Mouse (Mus musculus): Measurements from ENCODE around the gene Anapc5. TPM values are rescaled to one million over a fixed set of nuclear protein-coding genes. Genes with fewer than 3 reads are reported as not detected.

Gene Anapc5
- polyA plus RNA-seq, 1 experiment from 2014 or later, result 441 TPM

- WGBS, result 92% methylated on average over 8 of the region's 8 CpGs
- no peak for ATAC-seq (ENCODE audit: low FRiP score, low TSS enrichment)
- Histone ChIP-seq H3K4me2 (replicated peaks; ENCODE audit: low read depth, low read length) (no peak overlapping the region), H3K36me3 (ENCODE audit: insufficient read depth, low read length) (peaks cover 93% of the 10 kb centered on the region), H3K4me3 (ENCODE audit: low read length) (no peak overlapping the region), H3K27me3 (ENCODE audit: insufficient read depth, low read length) (no peaks in the 10 kb centered on the region), H3K9me3 (ENCODE audit: low read length) (no peaks in the 10 kb centered on the region), H3K27ac (ENCODE audit: low read length) (peak overlapping the region; percentile 61; the same call in 1 of the 2 replicates), H3K4me1 (ENCODE audit: insufficient read depth, low read length) (0 out of 2 replicates have a peak, but pooled peaks cover 3% of the 10 kb centered on the region), H3K9ac (replicated peaks; ENCODE audit: low read length) (no peak overlapping the region)
Measured at GRCm38 (mm10) chr5:122801684-122802083, 19.5 kb downstream of the Anapc5 start.

- 73% methylated on average over 13 of the region's 13 CpGs for WGBS
- Histone ChIP-seq H3K9ac (replicated peaks; ENCODE audit: low read length) (no peak overlapping the region), H3K4me1 (ENCODE audit: insufficient read depth, low read length) (0 out of 2 replicates have a peak, but pooled peaks cover 3% of the 10 kb centered on the region), H3K4me3 (ENCODE audit: low read length) (no peak overlapping the region), H3K27me3 (ENCODE audit: insufficient read depth, low read length) (no peaks in the 10 kb centered on the region), H3K9me3 (ENCODE audit: low read length) (no peaks in the 10 kb centered on the region), H3K27ac (ENCODE audit: low read length) (no peak overlapping the region), H3K4me2 (replicated peaks; ENCODE audit: low read depth, low read length) (no peak overlapping the region), H3K36me3 (ENCODE audit: insufficient read depth, low read length) (peaks cover 90% of the 10 kb centered on the region)
- no peak for ATAC-seq (ENCODE audit: low FRiP score, low TSS enrichment)
Measured at GRCm38 (mm10) chr5:122800345-122801010, 20.7 kb downstream of the Anapc5 start.

- 86% methylated on average over 17 of the region's 17 CpGs for whole genome bisulfite sequencing
- H3K27ac ChIP-seq (ENCODE audit: low read length), result no peak overlapping the region
- H3K4me1 ChIP-seq (ENCODE audit: insufficient read depth, low read length), result 0 out of 2 replicates have a peak, but pooled peaks cover 3% of the 10 kb centered on the region
- H3K27me3 ChIP-seq (ENCODE audit: insufficient read depth, low read length), result no peaks in the 10 kb centered on the region
- no peak overlapping the region for H3K4me3 ChIP-seq (ENCODE audit: low read length)
- ATAC-seq (ENCODE audit: low FRiP score, low TSS enrichment), result no peak
- peaks cover 86% of the 10 kb centered on the region for H3K36me3 ChIP-seq (ENCODE audit: insufficient read depth, low read length)
- H3K4me2 ChIP-seq (replicated peaks; ENCODE audit: low read depth, low read length), result no peak overlapping the region
- no peaks in the 10 kb centered on the region for H3K9me3 ChIP-seq (ENCODE audit: low read length)
- H3K9ac ChIP-seq (replicated peaks; ENCODE audit: low read length), result no peak overlapping the region
Measured at GRCm38 (mm10) chr5:122799379-122800344, 21.5 kb downstream of the Anapc5 start.

- no peaks in the 10 kb centered on the region for H3K27me3 ChIP-seq (ENCODE audit: insufficient read depth, low read length)
- 72% methylated on average over 17 of the region's 17 CpGs for WGBS
Measured at GRCm38 (mm10) chr5:122798557-122799378, 22.4 kb downstream of the Anapc5 start.

GRCm38 (mm10) chr5:122797866-122798265 lies 23.3 kb downstream of the Anapc5 start:
- H3K4me2 ChIP-seq (replicated peaks; ENCODE audit: low read depth, low read length), result no peak overlapping the region
- WGBS, result 93% methylated on average over 3 of the region's 3 CpGs
- H3K27ac ChIP-seq (ENCODE audit: low read length), result no peak overlapping the region
- H3K27me3 ChIP-seq (ENCODE audit: insufficient read depth, low read length), result no peaks in the 10 kb centered on the region
- H3K4me1 ChIP-seq (ENCODE audit: insufficient read depth, low read length), result 0 out of 2 replicates have a peak, but pooled peaks cover 3% of the 10 kb centered on the region
- no peak overlapping the region for H3K4me3 ChIP-seq (ENCODE audit: low read length)
- peaks cover 85% of the 10 kb centered on the region for H3K36me3 ChIP-seq (ENCODE audit: insufficient read depth, low read length)
- no peak overlapping the region for H3K9ac ChIP-seq (replicated peaks; ENCODE audit: low read length)
- no peak for ATAC-seq (ENCODE audit: low FRiP score, low TSS enrichment)
- H3K9me3 ChIP-seq (ENCODE audit: low read length), result no peaks in the 10 kb centered on the region

More at GRCm38 (mm10) chr5:122798557-122799378, 22.4 kb downstream of the Anapc5 start:
- Histone ChIP-seq H3K36me3 (ENCODE audit: insufficient read depth, low read length) (peaks cover 85% of the 10 kb centered on the region), H3K4me2 (replicated peaks; ENCODE audit: low read depth, low read length) (no peak overlapping the region), H3K9me3 (ENCODE audit: low read length) (no peaks in the 10 kb centered on the region), H3K4me3 (ENCODE audit: low read length) (no peak overlapping the region), H3K27ac (ENCODE audit: low read length) (no peak overlapping the region), H3K9ac (replicated peaks; ENCODE audit: low read length) (no peak overlapping the region), H3K4me1 (ENCODE audit: insufficient read depth, low read length) (0 out of 2 replicates have a peak, but pooled peaks cover 3% of the 10 kb centered on the region)
- 0 out of 2 replicates have a peak, but pooled peaks have one; percentile 49 for ATAC-seq (ENCODE audit: low FRiP score, low TSS enrichment)

DNA sequence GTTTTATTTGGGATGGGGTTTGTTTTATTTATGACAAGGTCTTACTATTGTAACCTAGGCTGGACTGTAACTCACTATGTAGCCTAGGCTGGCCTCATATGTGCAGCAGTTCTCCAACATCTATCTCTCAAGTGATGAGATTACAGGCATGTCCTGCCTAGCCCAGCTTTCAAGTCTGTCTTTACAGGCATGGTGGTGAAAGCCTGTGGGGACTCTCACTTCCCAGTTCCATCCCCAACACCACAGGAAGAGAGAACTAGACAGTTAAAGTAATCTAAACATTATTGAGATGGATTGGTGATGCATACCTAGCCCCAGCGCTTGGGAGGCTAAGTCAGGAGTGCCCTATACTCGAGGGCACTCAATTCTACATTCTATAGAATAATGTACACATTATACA lies 32.4 kb downstream of the Anapc5 start:
- Histone ChIP-seq H3K4me2 (replicated peaks; ENCODE audit: low read depth, low read length) (no peak overlapping the region), H3K27me3 (ENCODE audit: insufficient read depth, low read length) (no peaks in the 10 kb centered on the region), H3K4me3 (ENCODE audit: low read length) (no peak overlapping the region), H3K36me3 (ENCODE audit: insufficient read depth, low read length) (peaks cover 55% of the 10 kb centered on the region), H3K9me3 (ENCODE audit: low read length) (no peaks in the 10 kb centered on the region), H3K27ac (ENCODE audit: low read length) (no peak overlapping the region), H3K4me1 (ENCODE audit: insufficient read depth, low read length) (peaks cover 7% of the 10 kb centered on the region; the same call in 1 of the 2 replicates), H3K9ac (replicated peaks; ENCODE audit: low read length) (no peak overlapping the region)
- ATAC-seq (ENCODE audit: low FRiP score, low TSS enrichment), result no peak
- 93% methylated on average over 2 of the region's 2 CpGs for WGBS

- H3K4me3 ChIP-seq (ENCODE audit: low read length), result no peak overlapping the region
- no peak overlapping the region for H3K4me2 ChIP-seq (replicated peaks; ENCODE audit: low read depth, low read length)
- H3K9ac ChIP-seq (replicated peaks; ENCODE audit: low read length), result no peak overlapping the region
- WGBS, result 68% methylated on average over 12 of the region's 12 CpGs
- no peak overlapping the region for H3K27ac ChIP-seq (ENCODE audit: low read length)
- H3K27me3 ChIP-seq (ENCODE audit: insufficient read depth, low read length), result no peaks in the 10 kb centered on the region
- peaks cover 34% of the 10 kb centered on the region for H3K36me3 ChIP-seq (ENCODE audit: insufficient read depth, low read length)
- peaks cover 7% of the 10 kb centered on the region; the same call in 1 of the 2 replicates for H3K4me1 ChIP-seq (ENCODE audit: insufficient read depth, low read length)
- ATAC-seq (ENCODE audit: low FRiP score, low TSS enrichment), result no peak
- H3K9me3 ChIP-seq (ENCODE audit: low read length), result no peaks in the 10 kb centered on the region
Measured at GRCm38 (mm10) chr5:122786035-122786819, 34.9 kb downstream of the Anapc5 start.

- Histone ChIP-seq H3K27ac (ENCODE audit: low read length) (no peak overlapping the region), H3K9ac (replicated peaks; ENCODE audit: low read length) (no peak overlapping the region), H3K27me3 (ENCODE audit: insufficient read depth, low read length) (no peaks in the 10 kb centered on the region), H3K9me3 (ENCODE audit: low read length) (no peaks in the 10 kb centered on the region), H3K36me3 (ENCODE audit: insufficient read depth, low read length) (peaks cover 22% of the 10 kb centered on the region), H3K4me3 (ENCODE audit: low read length) (no peak overlapping the region), H3K4me2 (replicated peaks; ENCODE audit: low read depth, low read length) (no peak overlapping the region), H3K4me1 (ENCODE audit: insufficient read depth, low read length) (peaks cover 7% of the 10 kb centered on the region; the same call in 1 of the 2 replicates)
- ATAC-seq (ENCODE audit: low FRiP score, low TSS enrichment), result no peak
- WGBS, result 36% methylated on average over 14 of the region's 14 CpGs
Measured at GRCm38 (mm10) chr5:122783726-122784406, 37.3 kb downstream of the Anapc5 start.
